Mouse (Mus musculus): ENCODE results near the gene Cd101.

GRCm38 (mm10) chr3:100998904-100999340 lies 30.4 kb downstream of the Cd101 start:
- peak; percentile 62; the same call in 1 of the 2 replicates for TF ChIP-seq CTCF (IDR thresholded peaks at IDR 0.05; ENCODE audit: extremely low read depth, insufficient read depth, insufficient read length, insufficient replicate concordance)
- no peak for TF ChIP-seq POLR2A (IDR thresholded peaks at IDR 0.05; ENCODE audit: low read depth, low read length)

Data from spleen, adult 2 months (tissue).